Mouse (Mus musculus): ENCODE results near the gene Trp73.

Trp73 gene

GRCm38 (mm10) chr4:154105381-154106001 lies 34.5 kb downstream of the Trp73 start:
- in situ Hi-C loops (cut with MseI, MboI) = no loop called here

- in situ Hi-C loops (cut with MseI, MboI) = no loop called here
Observed at GRCm38 (mm10) chr4:154103912-154104311, 36.1 kb downstream of the Trp73 start.

GRCm38 (mm10) chr4:154103386-154103785 lies 36.6 kb downstream of the Trp73 start:
- in situ Hi-C loops (cut with MseI, MboI) = no loop called here

- in situ Hi-C loops (cut with MseI, MboI) = no loop called here
Observed at GRCm38 (mm10) chr4:154099361-154099760, 40.6 kb downstream of the Trp73 start.

GRCm38 (mm10) chr4:154096111-154096510 lies 43.9 kb downstream of the Trp73 start:
- in situ Hi-C loops (cut with MseI, MboI) = no loop called here

- in situ Hi-C loops (cut with MseI, MboI) = no loop called here
Observed at GRCm38 (mm10) chr4:154093210-154093609, 46.8 kb downstream of the Trp73 start.

GRCm38 (mm10) chr4:154091356-154091755 lies 48.7 kb downstream of the Trp73 start:
- in situ Hi-C loops (cut with MseI, MboI) = no loop called here

GRCm38 (mm10) chr4:154089205-154089604 lies 50.8 kb downstream of the Trp73 start:
- in situ Hi-C loops (cut with MseI, MboI) = no loop called here

- in situ Hi-C loops (cut with MseI, MboI) = no loop called here
Observed at GRCm38 (mm10) chr4:154086436-154086835, 53.6 kb downstream of the Trp73 start.

- in situ Hi-C loops (cut with MseI, MboI) = no loop called here
Observed at GRCm38 (mm10) chr4:154085856-154086255, 54.2 kb downstream of the Trp73 start.

- in situ Hi-C loops (cut with MseI, MboI) = no loop called here
Observed at GRCm38 (mm10) chr4:154081974-154082373, 58.0 kb downstream of the Trp73 start.

- in situ Hi-C loops (cut with MseI, MboI) = no loop called here
Observed at GRCm38 (mm10) chr4:154081021-154081420, 59.0 kb downstream of the Trp73 start.

- in situ Hi-C loops (cut with MseI, MboI) = no loop called here
Observed at GRCm38 (mm10) chr4:154080211-154080610, 59.8 kb downstream of the Trp73 start.

GRCm38 (mm10) chr4:154071941-154072340 lies 68.1 kb downstream of the Trp73 start:
- in situ Hi-C loops (cut with MseI, MboI) = no loop called here

- in situ Hi-C loops (cut with MseI, MboI) = no loop called here
Observed at GRCm38 (mm10) chr4:154071521-154071920, 68.5 kb downstream of the Trp73 start.

GRCm38 (mm10) chr4:154070896-154071295 lies 69.1 kb downstream of the Trp73 start:
- in situ Hi-C loops (cut with MseI, MboI) = no loop called here

GRCm38 (mm10) chr4:154064827-154065773 lies 74.9 kb downstream of the Trp73 start:
- in situ Hi-C loops (cut with MseI, MboI) = loop anchor here in 1 of 2 experiments (10.0 kb wide), 1 partner anchor 90 kb away; no protein-coding TSS in a partner anchor

GRCm38 (mm10) chr4:154057696-154058095 lies 82.3 kb downstream of the Trp73 start:
- in situ Hi-C loops (cut with MseI, MboI) = no loop called here

- in situ Hi-C loops (cut with MseI, MboI) = no loop called here
Observed at GRCm38 (mm10) chr4:154056661-154057060, 83.3 kb downstream of the Trp73 start.

GRCm38 (mm10) chr4:154056046-154056445 lies 84.0 kb downstream of the Trp73 start:
- in situ Hi-C loops (cut with MseI, MboI) = no loop called here

- in situ Hi-C loops (cut with MseI, MboI) = no loop called here
Observed at GRCm38 (mm10) chr4:154055482-154055881, 84.5 kb downstream of the Trp73 start.

GRCm38 (mm10) chr4:154053065-154053464 lies 86.9 kb downstream of the Trp73 start:
- in situ Hi-C loops (cut with MseI, MboI) = no loop called here

GRCm38 (mm10) chr4:154051401-154051800 lies 88.6 kb downstream of the Trp73 start:
- in situ Hi-C loops (cut with MseI, MboI) = no loop called here
